Mouse (Mus musculus): ENCODE data around the gene Setd3.

- TF ChIP-seq CTCF (IDR thresholded peaks at IDR 0.05; ENCODE audit: borderline replicate concordance, insufficient read depth, low read length) (no peak), POLR2A (IDR thresholded peaks at IDR 0.05; ENCODE audit: low read depth, low read length) (no peak)
These were observed 78.9 kb downstream of the Setd3 start for GRCm38 (mm10) chr12:108100181-108100580.
